Mouse (Mus musculus): Measurements from ENCODE around the gene Gm20388. TPM values are rescaled to one million over a fixed set of nuclear protein-coding genes. Genes with fewer than 3 reads are reported as not detected.

Gene Gm20388
- polyA plus RNA-seq, 2 experiments, result 8.5 TPM; not detected in 1

DNA sequence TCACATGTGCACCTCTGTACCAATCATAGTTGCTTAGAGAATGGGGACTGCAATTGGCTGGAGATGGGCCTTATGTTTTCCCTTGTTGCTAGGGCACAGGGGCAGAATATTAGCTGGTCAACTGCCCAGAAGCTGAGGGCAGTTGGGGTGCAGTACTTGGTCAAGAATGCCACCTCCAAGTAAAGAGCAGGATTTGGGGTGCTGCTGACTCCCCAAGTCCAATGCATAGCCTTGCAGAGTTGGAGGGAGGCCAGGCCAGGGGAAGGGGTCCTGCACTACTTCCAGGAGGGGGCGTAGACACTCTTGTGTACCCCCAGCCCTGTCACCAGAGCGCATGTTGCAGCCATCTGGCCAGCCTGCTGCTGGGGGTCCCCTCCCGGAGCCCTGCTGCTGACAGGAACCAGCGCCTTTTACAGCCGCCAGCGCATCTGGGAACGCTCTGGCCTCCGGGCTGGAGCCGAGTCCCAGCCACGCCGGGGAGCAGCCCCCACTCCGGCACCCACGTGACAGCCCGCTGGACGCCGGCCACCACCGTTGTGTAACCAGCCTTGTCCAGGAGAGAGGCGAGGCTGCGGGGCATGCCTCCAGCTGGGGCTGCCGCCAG is 280.3 kb downstream of the Gm20388 start:
- Histone ChIP-seq H3K9me3 (ENCODE audit: control insufficient read depth, low read length) (no peaks in the 10 kb centered on the region), H3K4me1 (replicated peaks; ENCODE audit: control insufficient read depth in 2 of 2, insufficient read depth in 2 of 2, low read length in 1 of 2) (no peaks in the 10 kb centered on the region), H3K9ac (replicated peaks) (no peak overlapping the region), H3K27ac (no peak overlapping the region), H3K27me3 (ENCODE audit: control insufficient read depth, insufficient read depth, low read length) (no peaks in the 10 kb centered on the region), H3K36me3 (replicated peaks; ENCODE audit: control insufficient read depth, insufficient read depth, low read depth) (no peaks in the 10 kb centered on the region), H3K4me3 (ENCODE audit: insufficient read depth in 1 of 2, low read depth in 2 of 2, low read length in 2 of 2) (no peak overlapping the region), H3K4me2 (ENCODE audit: low read depth) (peak overlapping the region; percentile 39)
- TF ChIP-seq CTCF (IDR thresholded peaks at IDR 0.05; ENCODE audit: low read depth), result no peak
- no peak for TF ChIP-seq EP300 (IDR thresholded peaks at IDR 0.05; ENCODE audit: low read depth)
- WGBS (ENCODE audit: insufficient replicate concordance), result 45% methylated on average over 20 of the region's 20 CpGs
- no peak for DNase-seq (ENCODE audit: low read depth in 3 of 3, low spot score in 3 of 3)
- ATAC-seq (ENCODE audit: insufficient read depth), result peak; percentile 67; the same call in 1 of the 2 replicates

DNA sequence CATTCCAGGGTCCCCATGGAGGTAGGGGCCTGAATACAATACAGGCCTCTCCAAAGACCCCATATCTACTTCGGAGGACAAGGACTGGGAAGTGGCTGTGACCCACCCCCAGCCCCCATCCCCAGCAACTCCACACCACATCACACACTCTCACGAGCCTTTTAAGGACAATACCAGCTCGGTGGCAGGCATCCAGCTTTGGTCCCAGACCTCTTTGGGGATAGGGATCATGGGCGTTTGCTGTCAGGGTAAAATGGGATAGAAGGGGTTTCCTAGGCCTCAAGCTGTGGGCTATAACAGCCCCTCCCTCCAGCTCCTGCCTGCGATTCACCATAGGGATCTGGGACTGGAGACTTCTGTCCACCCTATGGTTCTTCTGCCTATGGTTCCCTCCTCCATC is 281.0 kb downstream of the Gm20388 start:
- no peaks in the 10 kb centered on the region for H3K27me3 ChIP-seq (ENCODE audit: control insufficient read depth, insufficient read depth, low read length)
- 44% methylated on average over 5 of the region's 5 CpGs for WGBS (ENCODE audit: insufficient replicate concordance)
- ATAC-seq (ENCODE audit: insufficient read depth) (no peak), DNase-seq (ENCODE audit: low read depth in 3 of 3, low spot score in 3 of 3) (no peak)
- no peak overlapping the region for H3K9ac ChIP-seq (replicated peaks)
- H3K27ac ChIP-seq, result no peak overlapping the region
- no peaks in the 10 kb centered on the region for H3K36me3 ChIP-seq (replicated peaks; ENCODE audit: control insufficient read depth, insufficient read depth, low read depth)
- no peak overlapping the region for H3K4me2 ChIP-seq (ENCODE audit: low read depth)
- no peaks in the 10 kb centered on the region for H3K9me3 ChIP-seq (ENCODE audit: control insufficient read depth, low read length)
- H3K4me3 ChIP-seq (ENCODE audit: insufficient read depth in 1 of 2, low read depth in 2 of 2, low read length in 2 of 2), result no peak overlapping the region
- H3K4me1 ChIP-seq (replicated peaks; ENCODE audit: control insufficient read depth in 2 of 2, insufficient read depth in 2 of 2, low read length in 1 of 2), result no peaks in the 10 kb centered on the region
- TF ChIP-seq CTCF (IDR thresholded peaks at IDR 0.05; ENCODE audit: low read depth) (no peak), EP300 (IDR thresholded peaks at IDR 0.05; ENCODE audit: low read depth) (no peak)

DNA sequence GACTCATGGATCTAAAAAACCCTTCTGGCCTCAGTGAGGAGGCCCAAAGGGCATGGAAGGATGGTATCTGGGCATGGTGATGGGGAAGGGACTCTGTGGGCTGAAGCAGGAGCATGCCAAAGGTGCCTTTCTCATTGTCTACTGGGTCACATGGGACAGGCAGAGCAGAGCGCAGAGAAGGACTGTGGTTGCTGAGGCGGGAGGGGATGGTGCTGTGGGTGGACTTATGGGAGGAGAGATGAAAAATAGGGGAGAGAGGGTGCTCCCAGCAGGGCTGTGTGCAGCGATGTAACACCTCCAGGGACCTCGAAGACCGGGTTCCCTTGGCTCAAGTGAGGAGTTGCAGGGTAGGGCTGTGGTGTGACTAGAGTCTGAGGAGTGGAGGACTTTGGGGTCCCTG is 281.5 kb downstream of the Gm20388 start:
- Histone ChIP-seq H3K27me3 (ENCODE audit: control insufficient read depth, insufficient read depth, low read length) (no peaks in the 10 kb centered on the region), H3K4me2 (ENCODE audit: low read depth) (no peak overlapping the region), H3K4me1 (replicated peaks; ENCODE audit: control insufficient read depth in 2 of 2, insufficient read depth in 2 of 2, low read length in 1 of 2) (no peaks in the 10 kb centered on the region), H3K27ac (no peak overlapping the region), H3K36me3 (replicated peaks; ENCODE audit: control insufficient read depth, insufficient read depth, low read depth) (no peaks in the 10 kb centered on the region), H3K4me3 (ENCODE audit: insufficient read depth in 1 of 2, low read depth in 2 of 2, low read length in 2 of 2) (no peak overlapping the region), H3K9ac (replicated peaks) (no peak overlapping the region), H3K9me3 (ENCODE audit: control insufficient read depth, low read length) (no peaks in the 10 kb centered on the region)
- ATAC-seq (ENCODE audit: insufficient read depth) (no peak), DNase-seq (ENCODE audit: low read depth in 3 of 3, low spot score in 3 of 3) (no peak)
- 80% methylated on average over 5 of the region's 5 CpGs for WGBS (ENCODE audit: insufficient replicate concordance)
- no peak for TF ChIP-seq EP300 (IDR thresholded peaks at IDR 0.05; ENCODE audit: low read depth)
- TF ChIP-seq CTCF (IDR thresholded peaks at IDR 0.05; ENCODE audit: low read depth), result no peak

DNA sequence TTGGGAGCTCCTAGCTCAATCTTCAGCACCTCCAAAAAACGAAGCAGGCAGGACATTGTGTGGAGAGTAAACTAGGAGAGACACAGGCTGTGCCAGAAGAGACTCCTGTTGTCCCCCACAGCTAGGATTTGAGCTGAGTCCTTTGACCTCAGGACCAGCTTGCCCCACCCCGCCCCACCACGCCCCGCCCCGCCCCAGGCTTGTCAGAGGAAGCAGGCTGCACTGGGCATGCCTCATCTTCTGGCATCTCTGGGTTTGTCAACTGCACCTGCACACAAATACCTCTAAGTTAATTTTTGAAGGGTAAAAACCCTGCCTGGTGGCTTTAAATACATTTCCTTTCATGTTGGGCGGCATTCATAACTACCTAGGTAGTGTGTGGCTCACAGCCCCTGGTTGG is 290.7 kb downstream of the Gm20388 start:
- Histone ChIP-seq H3K36me3 (replicated peaks; ENCODE audit: control insufficient read depth, insufficient read depth, low read depth) (no peaks in the 10 kb centered on the region), H3K27ac (no peak overlapping the region), H3K27me3 (ENCODE audit: control insufficient read depth, insufficient read depth, low read length) (no peaks in the 10 kb centered on the region), H3K9ac (replicated peaks) (no peak overlapping the region), H3K9me3 (ENCODE audit: control insufficient read depth, low read length) (no peaks in the 10 kb centered on the region), H3K4me2 (ENCODE audit: low read depth) (no peak overlapping the region), H3K4me3 (ENCODE audit: insufficient read depth in 1 of 2, low read depth in 2 of 2, low read length in 2 of 2) (no peak overlapping the region), H3K4me1 (replicated peaks; ENCODE audit: control insufficient read depth in 2 of 2, insufficient read depth in 2 of 2, low read length in 1 of 2) (no peaks in the 10 kb centered on the region)
- DNase-seq (ENCODE audit: low read depth in 3 of 3, low spot score in 3 of 3), result no peak
- no peak for TF ChIP-seq CTCF (IDR thresholded peaks at IDR 0.05; ENCODE audit: low read depth)
- TF ChIP-seq EP300 (IDR thresholded peaks at IDR 0.05; ENCODE audit: low read depth), result no peak
- ATAC-seq (ENCODE audit: insufficient read depth), result no peak
- 65% methylated on average over 6 of the region's 6 CpGs for WGBS (ENCODE audit: insufficient replicate concordance)

DNA sequence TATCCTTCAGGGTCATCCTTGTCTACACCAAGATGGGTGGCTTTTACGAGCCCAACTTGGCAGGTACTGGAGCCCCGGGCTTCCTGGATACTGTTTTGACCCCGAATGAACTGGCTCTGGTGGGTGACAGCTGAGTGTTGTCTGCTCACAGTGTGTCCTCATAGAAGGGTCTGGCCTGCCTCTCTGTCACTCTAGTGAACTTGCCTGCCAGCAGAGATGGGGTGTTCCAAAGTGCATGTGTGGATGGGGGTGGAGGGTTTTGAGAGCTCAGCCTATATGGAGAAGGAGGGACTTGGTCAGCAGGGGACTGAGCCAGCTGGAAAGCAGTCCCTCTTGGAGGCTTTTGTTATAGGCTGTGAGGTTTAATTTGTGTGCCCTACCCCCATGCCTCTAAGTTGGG is 291.9 kb downstream of the Gm20388 start:
- no peak for ATAC-seq (ENCODE audit: insufficient read depth)
- no peak overlapping the region for H3K9ac ChIP-seq (replicated peaks)
- no peak overlapping the region for H3K4me2 ChIP-seq (ENCODE audit: low read depth)
- no peaks in the 10 kb centered on the region for H3K9me3 ChIP-seq (ENCODE audit: control insufficient read depth, low read length)
- no peaks in the 10 kb centered on the region for H3K4me1 ChIP-seq (replicated peaks; ENCODE audit: control insufficient read depth in 2 of 2, insufficient read depth in 2 of 2, low read length in 1 of 2)
- 54% methylated on average over 3 of the region's 3 CpGs for WGBS (ENCODE audit: insufficient replicate concordance)
- DNase-seq (ENCODE audit: low read depth in 3 of 3, low spot score in 3 of 3), result no peak
- no peak overlapping the region for H3K27ac ChIP-seq
- no peaks in the 10 kb centered on the region for H3K27me3 ChIP-seq (ENCODE audit: control insufficient read depth, insufficient read depth, low read length)
- no peak overlapping the region for H3K4me3 ChIP-seq (ENCODE audit: insufficient read depth in 1 of 2, low read depth in 2 of 2, low read length in 2 of 2)
- no peaks in the 10 kb centered on the region for H3K36me3 ChIP-seq (replicated peaks; ENCODE audit: control insufficient read depth, insufficient read depth, low read depth)
- no peak for TF ChIP-seq CTCF (IDR thresholded peaks at IDR 0.05; ENCODE audit: low read depth)
- TF ChIP-seq EP300 (IDR thresholded peaks at IDR 0.05; ENCODE audit: low read depth), result no peak

All from liver, embryonic 14.5 days (tissue).